In genomic region chr4:32240457-32241030, GRCm38 (mm10) we compare ENCODE assay signal across 8 mouse cellular contexts. TPM values are rescaled to one million over a fixed set of nuclear protein-coding genes. Genes with fewer than 3 reads are reported as not detected.
A peak's percentile ranks its signal among the peaks of the same experiment; 100 is the strongest.
DNase-seq lines count a peak whose midpoint lies in the region; ATAC-seq and TF ChIP-seq lines count a peak whose summit lies in the region.

No protein-coding gene starts in this region.

- no peak for TF ChIP-seq CTCF in liver, adult 2 months (IDR thresholded peaks at IDR 0.05; ENCODE audit: low read depth, low read length)

- no peak overlapping the region for H3K9ac ChIP-seq in liver, adult 2 months (ENCODE audit: low read depth, low read length)
- peak overlapping the region; percentile 99 for H3K9ac ChIP-seq in neural tube, embryonic 13.5 days

- peak overlapping the region; percentile 91 for H3K4me2 ChIP-seq in neural tube, embryonic 13.5 days

- WGBS in liver, adult 2 months: 27% methylated on average over 9 of the region's 9 CpGs
- 17% methylated on average over 9 of the region's 9 CpGs for WGBS in forebrain, embryonic 10.5 days
- WGBS in limb, embryonic 10.5 days: 8% methylated on average over 9 of the region's 9 CpGs
- 3% methylated on average over 9 of the region's 9 CpGs for WGBS in neural tube, embryonic 13.5 days

- H3K79me2 ChIP-seq in liver, adult 2 months (ENCODE audit: control insufficient read depth, insufficient read depth, low read length): no peaks in the 10 kb centered on the region

- intact Hi-C loops in left cerebral cortex, postnatal 4 days (cut with DNase I): loop anchor here (10.0 kb wide), 2 partner anchors 174 to 294 kb away; no protein-coding TSS in a partner anchor

- no peak for TF ChIP-seq POLR2A in liver, adult 2 months (IDR thresholded peaks at IDR 0.05; ENCODE audit: extremely low read depth, insufficient read depth, low read length)

- no peaks in the 10 kb centered on the region for H3K9me3 ChIP-seq in forebrain, embryonic 10.5 days
- no peaks in the 10 kb centered on the region for H3K9me3 ChIP-seq in limb, embryonic 10.5 days (replicated peaks)
- no peaks in the 10 kb centered on the region for H3K9me3 ChIP-seq in neural tube, embryonic 13.5 days

- no peaks in the 10 kb centered on the region for H3K36me3 ChIP-seq in liver, adult 2 months (ENCODE audit: control insufficient read depth, insufficient read depth, low read length)
- H3K36me3 ChIP-seq in forebrain, embryonic 10.5 days (replicated peaks): peaks cover 11% of the 10 kb centered on the region
- peaks cover 15% of the 10 kb centered on the region for H3K36me3 ChIP-seq in limb, embryonic 10.5 days
- no peaks in the 10 kb centered on the region for H3K36me3 ChIP-seq in neural tube, embryonic 13.5 days

- peak; percentile 26 for DNase-seq in liver, adult 2 months (ENCODE audit: extremely low read depth, low read depth, low spot score)
- no peak for DNase-seq in liver
- no peak for DNase-seq in forebrain, embryonic 10.5 days (ENCODE audit: extremely low spot score, low spot score)
- peak; percentile 37 for DNase-seq in limb, embryonic 10.5 days (ENCODE audit: low spot score)
- no peak for DNase-seq in left cerebral cortex, postnatal 4 days
- no peak for DNase-seq in kidney, adult 8-10 months
- no peak for DNase-seq in gastrocnemius, postnatal 4 days (ENCODE audit: low spot score in 2 of 2)

- H3K27me3 ChIP-seq in liver, adult 2 months (ENCODE audit: control insufficient read depth, insufficient read depth, low read length): no peaks in the 10 kb centered on the region
- H3K27me3 ChIP-seq in forebrain, embryonic 10.5 days (ENCODE audit: poor library complexity, severe bottlenecking): peaks cover 65% of the 10 kb centered on the region
- H3K27me3 ChIP-seq in limb, embryonic 10.5 days (ENCODE audit: low read depth, poor library complexity, severe bottlenecking): no peaks in the 10 kb centered on the region
- no peaks in the 10 kb centered on the region for H3K27me3 ChIP-seq in neural tube, embryonic 13.5 days

- peaks cover 16% of the 10 kb centered on the region for H3K4me1 ChIP-seq in liver, adult 2 months (ENCODE audit: control insufficient read depth, insufficient read depth, low read length)
- H3K4me1 ChIP-seq in forebrain, embryonic 10.5 days: peaks cover 80% of the 10 kb centered on the region
- peaks cover 87% of the 10 kb centered on the region for H3K4me1 ChIP-seq in limb, embryonic 10.5 days
- peaks cover 64% of the 10 kb centered on the region for H3K4me1 ChIP-seq in neural tube, embryonic 13.5 days (replicated peaks)

- H3K27ac ChIP-seq in liver, adult 2 months (replicated peaks; ENCODE audit: insufficient read depth, low read depth, low read length): no peak overlapping the region
- H3K27ac ChIP-seq in forebrain, embryonic 10.5 days: peak overlapping the region; percentile 96; the same call in 1 of the 2 replicates
- peak overlapping the region; percentile 99 for H3K27ac ChIP-seq in limb, embryonic 10.5 days
- H3K27ac ChIP-seq in neural tube, embryonic 13.5 days (replicated peaks): peak overlapping the region; percentile 100

- H3K4me3 ChIP-seq in liver, adult 2 months (ENCODE audit: insufficient read depth, low read depth, low read length): no peak overlapping the region
- peak overlapping the region; percentile 90 for H3K4me3 ChIP-seq in forebrain, embryonic 10.5 days
- H3K4me3 ChIP-seq in limb, embryonic 10.5 days: peak overlapping the region; percentile 98
- peak overlapping the region; percentile 94 for H3K4me3 ChIP-seq in neural tube, embryonic 13.5 days

- ATAC-seq in neural tube, embryonic 13.5 days (ENCODE audit: low read depth): no peak

RNA-seq across cellular contexts. Expression of gene Bach2, which starts 1.9 kb away (rescaled TPM):
- 5.9 and 6.0 TPM in 2 replicates for total RNA-seq in liver, adult 2 months (2014; rRNA removed)
- polyA plus RNA-seq in liver, adult 2 months (2012; rRNA removed): 2.1 and 5.3 TPM in 2 replicates
- 7.1 and 7.3 TPM in 2 replicates for polyA plus RNA-seq in forebrain, embryonic 10.5 days (2016; fragmentation: Nextera tagmentation; extraction: Ambion mirVana)
- polyA plus RNA-seq in limb, embryonic 10.5 days (2016; fragmentation: Nextera tagmentation; extraction: Ambion mirVana): 23.0 and 23.5 TPM in 2 replicates
- polyA plus RNA-seq in neural tube, embryonic 13.5 days (2015; fragmentation: Nextera tagmentation; extraction: Ambion mirVana): 31.5 and 37.7 TPM in 2 replicates
- 100 to 1,000 TPM in 1 of 2 experiments, 10 to 100 TPM in 1; 92.7 to 105 TPM for total RNA-seq in left cerebral cortex, postnatal 4 days (2021)
- 10 to 100 TPM; 15.1 to 16.1 TPM for total RNA-seq in gastrocnemius, postnatal 4 days (2021)

Comparison
In these comparisons a context has a peak if more than half of its experiments do, and no peak if none do; other contexts are left out.
1. DNase-seq: peak in liver, adult 2 months (single experiment) and limb, embryonic 10.5 days (single experiment); none in liver (single experiment), forebrain, embryonic 10.5 days (single experiment), left cerebral cortex, postnatal 4 days (single experiment), kidney, adult 8-10 months (0 of 2) and gastrocnemius, postnatal 4 days (0 of 2).